Mouse (Mus musculus): Measurements from ENCODE around the gene Anks1. TPM values are rescaled to one million over a fixed set of nuclear protein-coding genes. Genes with fewer than 3 reads are reported as not detected.

Gene Anks1
- total RNA-seq (2023): 10 to 100 TPM; 72.1 to 99.1 TPM

GRCm38 (mm10) chr17:27908888-27909621 is at the start of gene Anks1:
Gene Anks1, plus strand, starts transcription at chr17:27909306.

GRCm38 (mm10) chr17:27909622-27910500 is 755 bp downstream of the Anks1 start, which contains the start of gene Taf11:
Gene Taf11, minus strand, starts transcription at chr17:27909844.

GRCm38 (mm10) chr17:28080045-28080816 is 171.1 kb downstream of the Anks1 start, which contains the start of gene Tcp11:
Gene Tcp11, minus strand, starts transcription at chr17:28080639.

Other genes starting within 250 kb of the Anks1 start
- gene Spdef, start 180.4 kb upstream of the Anks1 start, total RNA-seq (2023): not detected
- 10 to 100 TPM; 57.1 to 62.7 TPM for gene D17Wsu92e, start 88.7 kb upstream of the Anks1 start, total RNA-seq (2023)
- gene Snrpc, start 71.2 kb upstream of the Anks1 start, total RNA-seq (2023): 10 to 100 TPM; 68.0 to 72.2 TPM
- gene Uhrf1bp1, start 52.9 kb upstream of the Anks1 start, total RNA-seq (2023): 1 to 10 TPM; 6.8 to 8.7 TPM
- gene Taf11, start 538 bp downstream of the Anks1 start, total RNA-seq (2023): 10 to 100 TPM; 32.6 to 33.8 TPM
- 1 to 10 TPM in 1 of 2 experiments, under 1 TPM in 1; 0.88 to 1.6 TPM for gene Tcp11, start 171.3 kb downstream of the Anks1 start, total RNA-seq (2023)
- gene Scube3, start 232.8 kb downstream of the Anks1 start, total RNA-seq (2023): not detected